Mouse (Mus musculus) limb, embryonic 10.5 days (tissue): ENCODE measurements at regions not wholly inside any gene's neighbourhood (a gene's known extent, or its start where the extent isn't known, plus 50 kb on each side); places are given as distances from the start of the nearest gene placed in this dataset.

Experiments used
- DNase-seq: peaks from one replicate; pipeline ENCODE4 v3.0.0-alpha.2; 2017; ENCODE audit warnings: low spot score
- H3K27ac ChIP-seq: fragments of 300-500 bp; sonication (generic); 2 replicates; pipeline ENCODE4 v1.5.1; 2016; ENCODE audit warnings: mild to moderate bottlenecking
- H3K27me3 ChIP-seq: fragments of 300-500 bp; sonication (generic); 2 replicates; pipeline ENCODE4 v1.6.1; 2016; ENCODE audit warnings: low read depth, mild to moderate bottlenecking; ENCODE audit not compliant: poor library complexity, severe bottlenecking
- H3K36me3 ChIP-seq: fragments of 300-500 bp; sonication (generic); 2 replicates; pipeline ENCODE4 v1.6.1; 2016; ENCODE audit warnings: mild to moderate bottlenecking, moderate library complexity
- H3K4me1 ChIP-seq: fragments of 300-500 bp; sonication (generic); 2 replicates; pipeline ENCODE4 v1.6.1; 2016
- H3K4me3 ChIP-seq: fragments of 300-500 bp; sonication (generic); 2 replicates; pipeline ENCODE4 v1.5.1; 2016; ENCODE audit warnings: mild to moderate bottlenecking, moderate library complexity
- H3K9me3 ChIP-seq: fragments of 300-500 bp; sonication (generic); replicated peaks from 2 replicates; pipeline ENCODE4 v1.6.1; 2016; ENCODE audit warnings: mild to moderate bottlenecking
- WGBS: fragments of 180-500 bp; shearing (Covaris S2); methylation state at CpG from one replicate; pipeline ENCODE4 v1.1.7; 2016; 5-methylcytosine and 5-hydroxymethylcytosine counted together

- Histone ChIP-seq H3K36me3 (no peaks in the 10 kb centered on the region), H3K4me1 (peaks cover 8% of the 10 kb centered on the region), H3K27ac (no peak overlapping the region), H3K27me3 (no peaks in the 10 kb centered on the region), H3K9me3 (no peaks in the 10 kb centered on the region), H3K4me3 (no peak overlapping the region)
- WGBS: 87% methylated on average over 2 of the region's 2 CpGs
- no peak for DNase-seq
Observed at GRCm38 (mm10) chr12:27999170-27999569, 553.0 kb downstream of the Dcdc2c start.

- no peak for DNase-seq
- Histone ChIP-seq H3K4me1 (peaks cover 10% of the 10 kb centered on the region), H3K9me3 (no peaks in the 10 kb centered on the region), H3K27ac (no peak overlapping the region), H3K36me3 (no peaks in the 10 kb centered on the region), H3K27me3 (no peaks in the 10 kb centered on the region), H3K4me3 (no peak overlapping the region)
- WGBS: 58% methylated on average over 3 of the region's 3 CpGs
Observed at GRCm38 (mm10) chr12:27992152-27992551, 560.0 kb downstream of the Dcdc2c start.

GRCm38 (mm10) chr12:27984261-27984841 lies 567.8 kb downstream of the Dcdc2c start:
- Histone ChIP-seq H3K27ac (no peak overlapping the region), H3K4me3 (no peak overlapping the region), H3K36me3 (no peaks in the 10 kb centered on the region), H3K27me3 (no peaks in the 10 kb centered on the region), H3K9me3 (no peaks in the 10 kb centered on the region), H3K4me1 (no peaks in the 10 kb centered on the region)
- 97% methylated on average over 3 of the region's 3 CpGs for WGBS
- no peak for DNase-seq

GRCm38 (mm10) chr12:27978257-27978931 lies 573.8 kb downstream of the Dcdc2c start:
- H3K27me3 ChIP-seq: no peaks in the 10 kb centered on the region
- H3K9me3 ChIP-seq: no peaks in the 10 kb centered on the region
- DNase-seq: no peak
- H3K4me1 ChIP-seq: peaks cover 11% of the 10 kb centered on the region
- peak overlapping the region; percentile 17; the same call in 1 of the 2 replicates for H3K27ac ChIP-seq
- H3K36me3 ChIP-seq: no peaks in the 10 kb centered on the region
- no peak overlapping the region for H3K4me3 ChIP-seq
- WGBS: 64% methylated on average over 8 of the region's 8 CpGs

GRCm38 (mm10) chr12:27977548-27978256 lies 574.5 kb downstream of the Dcdc2c start:
- no peaks in the 10 kb centered on the region for H3K36me3 ChIP-seq
- H3K4me1 ChIP-seq: peaks cover 11% of the 10 kb centered on the region
- H3K9me3 ChIP-seq: no peaks in the 10 kb centered on the region
- no peaks in the 10 kb centered on the region for H3K27me3 ChIP-seq
- no peak overlapping the region for H3K27ac ChIP-seq
- no peak overlapping the region for H3K4me3 ChIP-seq
- DNase-seq: no peak
- 85% methylated on average over 9 of the region's 9 CpGs for WGBS

- Histone ChIP-seq H3K4me1 (peaks cover 5% of the 10 kb centered on the region), H3K4me3 (no peak overlapping the region), H3K9me3 (no peaks in the 10 kb centered on the region), H3K27me3 (no peaks in the 10 kb centered on the region), H3K36me3 (no peaks in the 10 kb centered on the region), H3K27ac (no peak overlapping the region)
- no peak for DNase-seq
- WGBS: 62% methylated on average over 3 of the region's 3 CpGs
Observed at GRCm38 (mm10) chr12:27962908-27963307, 589.3 kb downstream of the Dcdc2c start.

- H3K36me3 ChIP-seq: no peaks in the 10 kb centered on the region
- no peak for DNase-seq
- peaks cover 5% of the 10 kb centered on the region; the same call in 1 of the 2 replicates for H3K4me1 ChIP-seq
- H3K9me3 ChIP-seq: no peaks in the 10 kb centered on the region
- no peak overlapping the region for H3K27ac ChIP-seq
- H3K4me3 ChIP-seq: no peak overlapping the region
- H3K27me3 ChIP-seq: no peaks in the 10 kb centered on the region
- WGBS: 50% methylated on average over 6 of the region's 6 CpGs
Observed at GRCm38 (mm10) chr12:27960064-27960463, 592.1 kb downstream of the Dcdc2c start.

- no peaks in the 10 kb centered on the region for H3K9me3 ChIP-seq
- peak overlapping the region; percentile 79 for H3K27ac ChIP-seq
- H3K27me3 ChIP-seq: no peaks in the 10 kb centered on the region
- peaks cover 44% of the 10 kb centered on the region for H3K4me1 ChIP-seq
- 35% methylated on average over 3 of the region's 3 CpGs for WGBS
- H3K4me3 ChIP-seq: peak overlapping the region; percentile 4; the same call in 1 of the 2 replicates
- H3K36me3 ChIP-seq: no peaks in the 10 kb centered on the region
- DNase-seq: peak; percentile 37
Observed at GRCm38 (mm10) chr12:27947646-27948045, 604.6 kb downstream of the Dcdc2c start.

- Histone ChIP-seq H3K4me1 (peaks cover 44% of the 10 kb centered on the region), H3K36me3 (no peaks in the 10 kb centered on the region), H3K4me3 (peak overlapping the region; percentile 4), H3K27me3 (no peaks in the 10 kb centered on the region), H3K9me3 (no peaks in the 10 kb centered on the region), H3K27ac (peak overlapping the region; percentile 79)
- WGBS: 20% methylated on average over 7 of the region's 7 CpGs
- peak; percentile 69 for DNase-seq
Observed at GRCm38 (mm10) chr12:27946866-27947459, 604.6 kb upstream of the Sox11 start.

GRCm38 (mm10) chr12:27945411-27945810 lies 603.0 kb upstream of the Sox11 start:
- peak; percentile 37 for DNase-seq
- no peaks in the 10 kb centered on the region for H3K27me3 ChIP-seq
- no peaks in the 10 kb centered on the region for H3K9me3 ChIP-seq
- no peak overlapping the region for H3K4me3 ChIP-seq
- H3K4me1 ChIP-seq: peaks cover 44% of the 10 kb centered on the region
- no peaks in the 10 kb centered on the region for H3K36me3 ChIP-seq
- 0 out of 2 replicates have a peak overlapping the region, but pooled peaks have one; percentile 53 for H3K27ac ChIP-seq
- WGBS: 54% methylated on average over 2 of the region's 2 CpGs

- DNase-seq: no peak
- Histone ChIP-seq H3K27ac (no peak overlapping the region), H3K9me3 (no peaks in the 10 kb centered on the region), H3K4me3 (no peak overlapping the region), H3K36me3 (no peaks in the 10 kb centered on the region), H3K4me1 (peaks cover 10% of the 10 kb centered on the region), H3K27me3 (no peaks in the 10 kb centered on the region)
- WGBS: 94% methylated on average over 1 of the region's 1 CpGs
Observed at GRCm38 (mm10) chr12:27941053-27941452, 598.7 kb upstream of the Sox11 start.

GRCm38 (mm10) chr12:27932382-27933140 lies 590.2 kb upstream of the Sox11 start:
- Histone ChIP-seq H3K4me1 (peaks cover 31% of the 10 kb centered on the region), H3K27me3 (no peaks in the 10 kb centered on the region), H3K4me3 (no peak overlapping the region), H3K36me3 (no peaks in the 10 kb centered on the region), H3K9me3 (no peaks in the 10 kb centered on the region), H3K27ac (peak overlapping the region; percentile 8; the same call in 1 of the 2 replicates)
- DNase-seq: peak; percentile 38
- WGBS: 42% methylated on average over 7 of the region's 7 CpGs
